Mouse (Mus musculus) gastrocnemius, postnatal 10 days (tissue): ENCODE results near the gene Zfp568. TPM values are rescaled to one million over a fixed set of nuclear protein-coding genes. Genes with fewer than 3 reads are reported as not detected.
A peak's percentile ranks its signal among the peaks of the same experiment; 100 is the strongest.
"Not testable (repeated sequence)": the region's sequence is repeated elsewhere in the genome, so short reads cannot be mapped to it uniquely, and the experiment has no call there.

Source experiments
- DNase-seq: peaks from one replicate; pipeline ENCODE4 v3.0.0; 2021; ENCODE audit warnings: mixed read lengths
- long read RNA-seq, 2 experiments: library from polyadenylated mRNA; stranded (forward); transcript quantifications; one replicate each; pipeline ENCODE4 v2.0.0; 2021
- total RNA-seq, 2 experiments: library from RNA; stranded (reverse); gene quantifications; 2 replicates each; pipeline ENCODE4 v1.2.3; 2021

Gene Zfp568
- 10 to 100 TPM; 63.5 to 67.4 TPM for total RNA-seq
- long read RNA-seq, experiment 1, partial matches to known transcripts: 3 of 25 reads
- long read RNA-seq, experiment 1, other reads (novel, unspliced or antisense): 22 of 25 reads
- long read RNA-seq, experiment 2, full-length matches to known transcripts: 1 of 21 reads
- long read RNA-seq, experiment 2, partial matches to known transcripts: 1 of 21 reads
- long read RNA-seq, experiment 2, other reads (novel, unspliced or antisense): 19 of 21 reads

DNA sequence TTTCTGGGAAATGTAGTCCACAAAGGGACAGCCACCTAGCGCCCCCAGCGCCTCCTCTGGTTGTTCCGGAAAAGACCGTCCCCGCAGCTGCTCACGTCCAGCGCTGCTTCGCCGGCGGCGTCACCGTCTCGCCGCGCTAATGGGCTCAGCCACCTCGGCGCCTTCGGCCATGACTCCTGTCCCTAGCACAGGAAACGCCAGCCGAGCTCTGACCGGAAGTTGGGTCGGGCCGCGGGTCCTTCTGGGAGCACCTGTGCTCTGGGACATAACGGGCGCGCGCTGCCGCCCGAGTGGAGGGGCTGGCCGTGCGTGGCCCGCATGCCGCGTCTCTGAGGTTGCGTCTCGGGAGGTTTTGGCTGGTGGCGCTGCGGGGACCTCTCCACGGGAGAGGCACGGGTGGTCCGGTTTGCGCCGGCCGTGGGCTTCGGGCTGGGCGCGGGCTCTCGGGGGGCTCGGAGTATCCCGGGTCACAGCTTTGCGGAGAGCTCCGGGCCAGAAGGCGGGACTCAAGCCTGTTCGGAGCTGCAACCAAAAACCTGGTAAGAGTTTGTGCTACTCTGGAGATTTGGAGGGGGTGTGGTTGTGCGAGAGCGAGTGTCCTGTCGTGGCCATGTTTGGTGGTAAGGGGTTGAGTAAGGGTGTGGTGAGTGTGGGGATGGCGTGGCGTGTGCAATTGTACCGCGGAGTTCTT, at the start of gene Zfp568:
Zfp568 (plus strand) TSS at position 266 of the 691 bp plus-strand sequence.
- peak; percentile 91 for DNase-seq

DNA sequence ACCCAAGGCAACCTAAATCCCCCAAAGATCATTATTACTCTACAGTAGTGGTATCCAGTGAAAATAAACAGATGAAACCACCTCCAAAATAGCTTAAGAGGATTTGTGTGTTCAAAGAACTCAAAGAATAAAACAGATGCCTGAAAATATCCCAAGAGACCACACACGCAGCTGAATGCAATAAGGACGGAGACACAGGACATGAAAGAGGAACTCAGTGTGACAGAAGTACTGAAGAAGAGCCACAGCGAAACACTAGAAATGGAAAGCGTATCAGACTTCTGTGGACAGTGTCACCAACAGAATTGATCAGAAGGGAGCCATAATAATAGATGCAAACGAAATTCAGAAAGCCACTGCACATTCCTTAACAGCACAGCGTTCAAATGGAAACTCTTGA, 44.9 kb upstream of the Zfp568 start:
- no peak for DNase-seq

DNA sequence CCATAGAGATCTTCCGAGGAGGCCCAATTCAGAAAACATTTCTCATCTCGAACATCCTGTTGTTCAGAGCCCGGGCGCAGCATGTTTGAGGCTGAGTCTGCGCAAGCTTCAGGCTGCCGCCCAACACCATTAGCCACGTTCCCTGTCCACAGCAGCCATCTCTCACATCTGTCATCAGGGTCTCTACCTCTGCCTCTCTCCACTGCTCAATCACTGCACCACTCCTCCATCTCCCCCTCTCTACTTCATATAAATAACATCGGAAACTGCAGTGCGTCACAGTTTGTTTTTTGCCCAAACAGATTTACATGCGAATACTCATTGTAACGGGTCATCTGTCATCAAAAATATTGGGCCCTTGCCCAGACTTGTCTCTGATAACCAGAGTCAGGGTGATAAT, 42.7 kb upstream of the Zfp568 start:
- no peak for DNase-seq

DNA sequence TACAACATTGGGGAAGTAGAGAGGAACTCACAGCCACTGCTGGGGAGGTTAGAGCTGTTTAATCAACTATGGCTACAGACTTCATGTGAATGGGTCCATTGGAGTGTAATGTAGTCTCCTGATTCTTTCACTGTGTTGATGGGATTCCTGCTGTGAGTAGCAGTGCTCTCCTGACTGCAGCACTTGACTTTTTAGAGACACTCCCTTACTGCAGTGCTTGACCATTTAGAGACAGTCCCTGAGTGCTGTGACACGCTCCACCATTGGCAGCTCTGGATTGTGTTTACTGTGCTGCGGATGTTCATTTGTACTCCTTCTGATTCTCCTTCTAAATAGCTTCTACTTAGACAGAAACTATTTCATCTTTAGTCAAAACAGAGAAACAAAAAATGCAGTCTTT, 41.0 kb upstream of the Zfp568 start:
- DNase-seq: no peak

DNA sequence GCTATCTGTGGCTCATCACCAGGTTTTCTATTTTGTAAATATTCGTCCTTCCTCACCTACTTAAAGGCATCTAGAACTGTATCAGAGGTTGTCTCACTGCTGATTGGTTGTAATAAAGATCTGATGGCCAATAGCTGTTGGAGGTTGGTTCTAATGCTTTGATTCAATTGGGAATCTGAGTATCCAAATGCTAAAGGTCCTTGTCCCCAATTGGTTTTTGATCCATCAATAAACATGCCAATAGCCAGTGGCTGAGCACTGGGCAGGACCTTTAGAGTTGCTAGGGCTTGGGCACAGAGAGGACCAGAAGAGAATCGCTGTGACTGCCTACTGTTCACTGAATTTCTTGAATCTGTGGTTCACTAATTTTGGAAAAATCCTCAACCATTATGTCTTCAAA, 40.0 kb upstream of the Zfp568 start:
- no peak for DNase-seq

DNA sequence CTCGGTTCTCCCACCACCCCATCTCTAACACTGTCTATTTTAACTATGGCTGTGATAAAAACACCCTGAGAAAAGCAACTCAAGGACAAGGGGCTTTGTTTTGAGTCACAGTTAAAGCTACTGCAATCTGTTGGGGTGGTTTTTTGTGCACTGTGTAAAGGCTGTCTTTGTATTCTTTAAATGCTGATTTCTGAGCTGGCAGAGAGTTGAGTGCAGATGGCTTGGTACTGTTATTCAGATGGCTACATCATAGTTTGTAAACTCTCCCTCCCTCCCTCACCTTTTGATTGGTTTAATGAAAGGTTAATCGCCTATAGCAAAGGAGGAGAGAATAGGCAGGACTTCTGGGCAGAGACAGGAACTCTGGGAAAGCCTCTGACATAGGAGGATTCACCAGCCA, 39.6 kb upstream of the Zfp568 start:
- no peak for DNase-seq

DNA sequence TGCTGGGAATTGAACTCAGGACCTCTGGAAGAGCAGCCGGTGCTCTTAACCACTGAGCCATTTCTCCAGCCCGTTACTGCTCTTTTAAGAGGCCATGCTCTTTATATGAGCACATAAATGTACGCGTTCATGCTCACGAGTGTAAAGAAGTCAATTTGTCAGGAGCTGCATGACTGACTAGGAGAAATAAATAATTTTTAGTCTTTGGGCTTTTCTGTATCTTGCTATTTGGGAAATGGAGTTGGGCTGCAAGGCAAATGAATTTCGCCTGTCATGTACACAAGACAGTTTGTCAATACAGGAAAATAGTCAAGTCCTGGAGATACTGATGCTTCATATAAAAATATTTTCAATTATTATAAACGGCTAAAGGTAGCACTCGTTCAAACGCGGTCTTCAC, 30.7 kb upstream of the Zfp568 start:
- no peak for DNase-seq

DNA sequence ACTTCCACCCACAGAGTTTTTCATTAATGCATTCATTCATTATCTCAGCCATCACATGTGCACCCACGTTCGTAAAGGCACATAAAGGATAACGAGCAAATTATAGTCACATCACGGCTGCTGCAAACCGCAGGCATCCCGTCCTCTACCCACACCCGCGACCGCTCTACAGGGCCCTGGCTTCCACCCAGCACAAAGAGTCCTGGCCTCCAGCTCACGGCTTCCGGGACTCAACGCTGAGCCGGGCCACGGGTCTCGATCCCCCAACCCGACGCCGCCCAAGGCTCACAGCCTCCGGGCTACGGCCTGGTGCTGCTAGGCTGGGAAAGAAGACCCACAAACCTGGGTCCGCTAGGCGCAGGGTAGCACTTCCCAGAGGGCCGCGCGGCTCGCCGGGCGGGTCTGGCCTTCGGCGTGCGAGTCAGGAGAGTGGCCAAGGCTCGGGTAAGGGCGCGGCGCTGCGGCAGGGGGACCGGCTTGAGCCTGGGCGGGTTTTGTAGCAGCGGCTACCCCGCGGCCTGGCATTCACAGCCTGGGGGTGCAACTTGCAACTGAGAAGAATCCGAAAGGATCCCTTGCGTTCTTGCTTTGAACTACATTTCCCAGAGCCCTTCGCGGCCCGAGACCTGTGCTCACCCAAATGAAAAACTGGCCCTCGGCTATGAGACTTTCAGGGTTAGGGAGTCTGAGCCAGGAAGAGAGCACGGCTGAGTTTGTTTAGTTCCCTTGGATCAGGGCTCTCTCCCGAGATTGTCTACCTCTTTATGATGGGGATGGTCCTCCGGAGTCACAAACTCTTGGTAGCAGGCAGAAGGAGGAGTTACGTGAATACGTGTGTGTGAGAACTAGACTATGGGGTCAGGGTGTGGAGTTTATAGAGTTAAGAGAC, 30.0 kb upstream of the Zfp568 start, which contains the start of gene Zfp74:
Zfp74 (minus strand) TSS at position 577 of the 889 bp plus-strand sequence.
- DNase-seq: peak; percentile 70

DNA sequence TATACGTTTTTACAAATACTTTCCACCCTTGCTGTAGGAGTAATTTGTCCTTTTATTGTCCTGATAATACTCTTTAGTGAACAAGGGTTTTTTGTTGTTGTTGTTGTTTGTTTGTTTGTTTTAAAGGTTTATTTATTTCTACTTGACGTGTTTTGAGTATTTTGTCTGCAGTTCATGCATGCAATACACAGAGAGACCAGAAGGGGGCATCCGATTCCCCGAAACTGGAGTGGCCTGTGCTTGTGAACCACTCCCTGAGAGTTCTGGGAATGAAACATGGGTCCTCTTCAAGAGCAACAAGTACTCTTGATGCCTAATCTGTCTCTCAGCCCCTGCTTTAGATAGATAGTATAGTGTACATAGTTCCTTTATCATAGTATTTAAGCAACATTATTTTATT, 29.0 kb upstream of the Zfp568 start:
- peak; percentile 38 for DNase-seq

DNA sequence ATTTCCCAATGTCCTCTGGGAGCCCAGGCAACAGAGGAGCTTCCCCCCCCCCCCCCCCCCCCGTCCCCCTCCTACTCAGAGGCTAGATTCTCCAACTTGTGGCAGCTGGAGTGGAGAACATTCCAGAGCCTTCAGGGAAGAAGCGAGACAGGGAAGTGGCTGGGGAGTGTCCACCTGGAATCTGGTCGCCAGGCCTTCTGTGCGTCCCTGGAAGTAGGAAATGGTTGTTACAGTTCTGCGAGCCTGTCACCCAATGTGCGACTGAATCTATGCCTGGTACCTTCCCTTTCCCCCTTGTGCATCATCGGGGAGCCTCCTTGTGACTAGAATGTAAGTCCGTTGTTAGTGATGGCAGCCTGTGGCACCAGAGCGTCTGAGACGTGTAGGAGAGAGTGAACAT, 27.5 kb upstream of the Zfp568 start:
- DNase-seq: no peak

DNA sequence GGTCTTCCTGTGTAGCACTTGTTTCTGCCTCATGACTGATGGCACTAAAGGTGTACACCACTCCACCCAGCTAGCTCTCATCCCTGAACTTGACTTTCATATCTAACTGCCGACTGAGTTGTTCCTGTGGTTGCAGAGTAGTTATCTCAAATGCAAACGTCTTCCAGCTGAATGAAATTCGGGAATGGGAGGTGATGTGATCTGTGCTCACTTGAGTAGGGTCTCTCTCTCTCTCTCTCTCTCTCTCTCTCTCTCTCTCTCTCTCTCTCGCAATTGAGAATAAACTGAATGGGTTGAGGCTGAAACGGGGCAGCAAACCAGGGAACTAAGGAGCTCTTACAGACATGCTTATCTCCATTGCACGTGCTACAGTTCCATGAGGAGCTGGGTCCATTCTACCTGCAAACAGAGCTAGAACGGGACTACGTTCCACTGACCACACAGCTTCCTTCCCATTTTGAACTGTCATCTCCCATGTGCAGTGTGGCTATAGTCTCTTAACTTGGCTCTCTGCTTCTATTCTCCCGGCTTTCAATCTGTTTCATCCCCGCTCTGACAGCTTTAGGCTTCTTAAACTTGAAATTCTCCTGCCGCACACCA, 25.5 kb upstream of the Zfp568 start:
- DNase-seq: no peak

DNA sequence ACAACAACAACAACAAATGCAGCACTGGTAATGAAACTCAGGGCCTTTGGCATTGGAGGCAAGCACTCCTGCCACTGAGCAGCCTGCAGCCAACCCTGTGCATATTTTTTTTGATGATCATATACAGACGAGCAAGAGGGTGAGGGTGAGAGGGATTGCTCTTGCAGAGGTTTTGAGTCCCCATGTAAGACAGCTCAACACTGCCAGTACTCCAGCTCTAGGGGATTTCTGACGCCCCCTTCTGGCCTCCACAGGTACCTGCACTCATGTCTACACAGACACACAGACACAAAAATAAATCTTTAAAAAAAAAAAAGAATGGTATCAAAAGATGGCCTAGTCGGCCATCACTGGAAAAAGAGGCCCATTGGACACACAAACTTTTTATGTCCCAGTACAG, 24.8 kb upstream of the Zfp568 start:
- DNase-seq: no peak

DNA sequence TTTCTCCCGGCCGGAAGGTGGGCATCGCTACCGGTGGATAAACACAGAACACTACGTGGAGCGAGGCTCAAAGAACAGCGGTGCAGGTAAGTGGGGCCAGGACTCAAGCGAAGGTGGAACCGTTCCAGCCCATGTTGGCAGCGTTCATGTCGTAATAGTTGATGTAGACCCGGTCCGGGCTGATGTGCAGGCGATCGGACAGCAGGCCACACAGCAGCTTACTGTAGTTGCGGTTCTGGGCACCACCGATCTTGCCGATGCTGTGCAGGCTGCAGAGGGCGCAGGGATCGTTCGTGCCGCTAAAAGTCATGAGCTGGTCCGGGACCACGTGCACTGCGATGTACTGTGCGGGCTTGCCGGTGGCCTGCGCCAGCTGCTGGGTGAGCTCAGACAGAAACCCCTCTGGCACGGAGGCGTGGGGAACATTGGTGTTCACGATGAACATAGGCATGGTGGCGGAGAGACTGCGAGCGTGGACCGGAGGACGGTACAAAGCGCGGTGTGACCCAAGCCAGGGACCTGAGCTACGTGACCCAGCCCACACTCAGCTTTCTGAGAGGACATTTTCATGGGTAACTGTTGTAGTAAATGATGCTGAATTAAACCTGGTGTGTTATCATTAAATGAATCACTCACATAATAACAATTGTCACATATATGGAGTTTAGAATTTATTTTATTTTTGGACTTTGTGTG, 18.5 kb upstream of the Zfp568 start:
- DNase-seq: not testable (repeated sequence)

DNA sequence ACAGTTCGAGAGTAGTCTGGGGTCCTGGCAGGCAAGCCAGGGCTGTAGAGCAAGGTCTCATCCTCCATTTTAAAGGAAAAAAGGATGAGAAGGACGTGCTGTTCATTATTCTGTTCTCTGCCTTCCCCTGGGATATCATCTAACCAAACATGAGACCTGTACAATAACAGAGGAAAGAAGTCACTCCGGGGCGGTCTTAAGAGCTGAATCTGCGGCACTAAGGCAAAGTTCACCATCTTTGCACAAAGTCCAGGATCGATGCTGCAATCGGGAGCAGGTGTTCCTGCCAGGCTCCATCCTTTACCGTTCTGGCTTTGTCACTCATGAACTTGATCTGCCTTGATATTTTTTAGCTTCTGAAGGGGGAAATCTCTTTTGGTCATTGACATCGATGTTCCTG, 13.1 kb upstream of the Zfp568 start:
- DNase-seq: no peak

DNA sequence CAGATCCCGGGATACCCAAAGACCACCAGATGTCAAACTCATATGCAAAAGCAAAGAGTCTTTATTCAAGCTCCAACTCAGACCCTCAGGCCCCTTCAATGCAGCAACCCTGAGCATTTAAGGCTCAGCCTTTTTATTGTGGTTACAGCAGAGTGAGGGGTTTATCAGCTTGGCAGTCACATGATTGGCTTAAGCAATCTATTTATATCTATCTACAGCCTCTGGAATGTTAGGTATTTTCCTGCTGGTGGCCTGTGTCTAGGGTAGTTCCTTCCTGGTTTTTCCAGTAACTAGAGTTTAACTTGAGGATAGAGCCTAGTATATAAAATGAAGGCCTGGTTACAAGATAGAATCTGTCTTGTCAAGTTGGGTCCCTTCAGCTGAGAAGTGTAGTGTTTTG, 3.0 kb upstream of the Zfp568 start:
- DNase-seq: no peak

DNA sequence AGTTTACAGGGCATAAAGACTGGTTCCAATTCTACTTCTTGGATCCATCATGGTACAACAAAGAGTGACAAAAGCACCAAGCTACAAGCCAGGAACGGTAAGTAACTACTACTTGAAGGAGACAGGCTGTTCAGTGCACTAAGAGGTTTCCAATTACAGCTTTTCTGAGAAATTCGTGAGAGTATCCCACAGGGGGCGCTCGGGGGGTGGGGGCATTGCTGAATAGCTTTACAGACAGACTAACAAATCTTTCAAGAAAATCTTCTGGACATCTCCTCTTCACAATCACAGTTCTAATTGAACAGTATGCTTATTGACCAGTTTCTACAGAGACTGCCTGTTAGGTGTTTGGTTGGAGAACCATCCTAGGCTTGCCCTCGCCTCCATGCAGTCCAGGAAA, 2.3 kb upstream of the Zfp568 start:
- DNase-seq: no peak

DNA sequence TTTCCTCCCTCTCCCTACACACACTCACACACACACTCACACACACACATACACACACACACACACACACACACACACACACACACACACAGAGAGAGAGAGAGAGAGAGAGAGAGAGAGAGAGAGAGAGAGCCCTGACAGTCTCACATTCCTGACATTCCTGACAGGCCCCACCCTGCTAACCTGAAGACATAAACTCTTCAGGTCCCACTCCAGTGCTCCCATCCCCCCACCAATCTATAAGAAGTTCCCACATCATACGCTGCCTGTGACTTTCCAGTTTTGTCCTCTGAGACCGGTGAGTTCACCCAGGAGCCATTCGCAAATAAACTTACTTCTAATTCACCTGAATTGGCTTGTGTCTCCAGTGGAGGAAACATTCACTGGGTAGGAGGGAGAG, 1.9 kb upstream of the Zfp568 start:
- no peak for DNase-seq

DNA sequence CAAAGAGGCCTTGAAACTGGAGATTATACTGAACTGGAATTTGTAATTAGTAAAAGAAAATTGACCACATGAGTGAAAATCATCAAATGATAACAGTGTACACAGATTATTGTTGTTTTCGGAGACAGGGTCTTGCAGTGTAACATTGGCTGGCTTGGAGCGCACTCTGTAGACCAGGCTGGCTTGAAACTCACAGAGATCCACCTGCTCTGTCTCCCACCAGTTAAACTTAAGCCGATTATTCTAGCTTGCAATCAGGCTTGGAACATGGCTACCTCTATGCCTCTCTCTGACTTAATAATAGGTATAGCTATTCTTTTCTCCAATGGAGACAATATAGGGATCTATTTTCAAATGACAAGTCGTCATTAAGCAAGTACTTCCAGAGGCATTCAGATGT, 1.4 kb upstream of the Zfp568 start:
- no peak for DNase-seq

DNA sequence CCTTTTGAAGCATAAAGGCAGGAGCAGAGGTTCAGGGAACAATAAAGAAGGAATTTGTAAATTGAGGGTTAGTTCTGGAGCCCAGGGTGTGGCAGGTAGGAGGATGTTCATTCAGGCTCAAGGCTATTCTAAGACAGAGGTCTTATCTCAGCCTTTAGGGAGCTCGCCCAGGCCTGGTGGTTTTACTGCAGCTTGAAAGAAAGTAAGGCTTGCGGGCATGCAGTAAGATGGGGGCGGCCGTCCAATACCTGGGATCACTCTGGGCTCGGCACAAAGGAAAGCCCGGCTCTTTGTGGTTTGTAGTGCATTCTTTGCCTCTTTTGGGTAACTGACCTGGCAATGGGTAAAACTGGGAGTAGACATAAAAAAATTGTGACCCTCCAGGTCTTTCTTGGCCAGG, 824 bp upstream of the Zfp568 start:
- peak; percentile 17 for DNase-seq

DNA sequence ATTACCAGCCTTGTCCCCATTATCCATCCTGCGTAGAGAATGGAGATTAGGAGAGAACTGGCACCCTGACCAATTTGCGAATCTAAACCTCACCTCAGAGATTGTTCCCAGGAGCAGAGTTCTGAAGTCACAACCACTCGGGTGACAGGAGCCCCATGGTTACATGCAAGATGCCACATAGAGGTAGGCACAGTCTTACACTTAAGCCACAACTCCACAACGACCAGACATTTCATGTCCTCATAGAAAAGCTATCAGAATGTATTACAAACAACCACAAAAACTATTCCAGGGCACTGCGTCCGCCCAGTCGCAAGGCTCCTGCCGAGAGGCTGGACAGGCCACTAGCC, 440 bp upstream of the Zfp568 start:
- DNase-seq: no peak

DNA sequence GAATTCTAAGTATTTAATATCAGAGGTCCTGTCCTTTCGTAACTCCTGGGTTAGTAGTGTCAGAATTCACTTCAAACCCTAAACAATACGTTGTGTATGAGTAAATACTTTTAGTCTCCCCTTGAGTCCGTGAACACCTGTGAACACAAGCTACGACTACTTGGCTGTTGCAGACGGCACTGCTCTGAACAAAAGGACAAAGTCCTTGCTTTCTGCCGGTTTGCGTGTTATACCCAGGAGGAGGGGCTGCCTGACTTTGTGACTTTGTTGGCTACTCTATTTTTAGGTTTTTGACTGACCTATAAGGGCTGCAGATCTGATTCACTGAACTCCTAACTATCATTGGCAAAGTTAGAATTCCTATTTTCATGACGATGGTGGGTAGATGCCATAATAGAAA, 2.3 kb downstream of the Zfp568 start:
- no peak for DNase-seq

DNA sequence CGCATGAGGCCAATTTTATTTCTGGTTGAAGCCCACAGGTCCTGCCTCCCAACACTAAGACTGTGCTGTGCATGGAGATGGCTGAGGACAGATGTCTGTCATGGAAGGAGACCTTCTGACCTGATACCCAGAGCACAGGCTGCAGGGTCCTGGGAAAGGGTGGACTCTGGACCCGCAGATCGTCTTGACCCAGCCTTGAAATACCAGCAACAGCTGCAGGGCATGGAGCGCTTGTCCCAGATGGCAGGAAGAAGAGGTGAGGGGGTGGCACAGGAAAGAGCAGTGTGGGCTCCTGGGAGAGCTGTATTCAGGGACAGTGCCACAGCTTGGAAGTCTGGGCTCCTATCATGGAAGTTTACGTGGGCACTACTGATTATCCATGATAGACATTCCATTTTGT, 3.8 kb downstream of the Zfp568 start:
- no peak for DNase-seq
